Mouse (Mus musculus) cerebellum, adult 9-10 months (tissue): ENCODE data around the gene Dctn5.
A peak's percentile ranks its signal among the peaks of the same experiment; 100 is the strongest.
"Not testable (repeated sequence)": the region's sequence is repeated elsewhere in the genome, so short reads cannot be mapped to it uniquely, and the experiment has no call there.

Experiments used
- DNase-seq: peaks from one replicate; pipeline ENCODE4 v3.0.0; 2022

Gene Dctn5

GRCm38 (mm10) chr7:122132497-122133337 lies at the start of gene Dctn5, which contains the start of gene Palb2:
Dctn5 (plus strand) TSS chr7:122133041.
Palb2 (minus strand) TSS chr7:122132985.
- peak; percentile 97 for DNase-seq

GRCm38 (mm10) chr7:122087195-122087982 lies 45.5 kb upstream of the Dctn5 start:
- no peak for DNase-seq

- DNase-seq: no peak
These were observed 38.1 kb upstream of the Dctn5 start for GRCm38 (mm10) chr7:122094564-122095330.

GRCm38 (mm10) chr7:122098009-122098408 lies 34.8 kb upstream of the Dctn5 start:
- no peak for DNase-seq

GRCm38 (mm10) chr7:122099222-122099621 lies 33.6 kb upstream of the Dctn5 start:
- DNase-seq: peak; percentile 60

GRCm38 (mm10) chr7:122101014-122101746 lies 31.7 kb upstream of the Dctn5 start:
- DNase-seq: not testable (repeated sequence)

GRCm38 (mm10) chr7:122101747-122102244 lies 31.0 kb upstream of the Dctn5 start, which contains the start of gene Ndufab1:
Ndufab1 (minus strand) TSS chr7:122101886.
- DNase-seq: peak; percentile 83

- DNase-seq: no peak
These were observed 24.6 kb upstream of the Dctn5 start for GRCm38 (mm10) chr7:122108206-122108605.

GRCm38 (mm10) chr7:122123518-122123917 lies 9.3 kb upstream of the Dctn5 start:
- DNase-seq: no peak

- no peak for DNase-seq
These were observed 7.2 kb upstream of the Dctn5 start for GRCm38 (mm10) chr7:122125636-122126035.

GRCm38 (mm10) chr7:122126946-122127345 lies 5.9 kb upstream of the Dctn5 start:
- DNase-seq: no peak

GRCm38 (mm10) chr7:122131834-122132233 lies 1.0 kb upstream of the Dctn5 start:
- no peak for DNase-seq

GRCm38 (mm10) chr7:122133338-122133625 lies 441 bp downstream of the Dctn5 start:
- DNase-seq: no peak

GRCm38 (mm10) chr7:122135070-122135469 lies 2.2 kb downstream of the Dctn5 start:
- peak; percentile 19 for DNase-seq

GRCm38 (mm10) chr7:122137071-122137470 lies 4.2 kb downstream of the Dctn5 start:
- no peak for DNase-seq

- DNase-seq: no peak
These were observed 5.3 kb downstream of the Dctn5 start for GRCm38 (mm10) chr7:122138190-122138589.

- DNase-seq: no peak
These were observed 8.2 kb downstream of the Dctn5 start for GRCm38 (mm10) chr7:122140991-122141390.

- no peak for DNase-seq
These were observed 19.6 kb downstream of the Dctn5 start for GRCm38 (mm10) chr7:122152473-122152872.

- DNase-seq: no peak
These were observed 25.6 kb downstream of the Dctn5 start for GRCm38 (mm10) chr7:122158488-122158887.

- DNase-seq: peak; percentile 55
These were observed 26.4 kb downstream of the Dctn5 start, which contains the start of gene Plk1 for GRCm38 (mm10) chr7:122158915-122159902. Plk1 (plus strand) TSS chr7:122159439.

GRCm38 (mm10) chr7:122160037-122160436 lies 27.2 kb downstream of the Dctn5 start:
- no peak for DNase-seq
